In the genomic region with DNA sequence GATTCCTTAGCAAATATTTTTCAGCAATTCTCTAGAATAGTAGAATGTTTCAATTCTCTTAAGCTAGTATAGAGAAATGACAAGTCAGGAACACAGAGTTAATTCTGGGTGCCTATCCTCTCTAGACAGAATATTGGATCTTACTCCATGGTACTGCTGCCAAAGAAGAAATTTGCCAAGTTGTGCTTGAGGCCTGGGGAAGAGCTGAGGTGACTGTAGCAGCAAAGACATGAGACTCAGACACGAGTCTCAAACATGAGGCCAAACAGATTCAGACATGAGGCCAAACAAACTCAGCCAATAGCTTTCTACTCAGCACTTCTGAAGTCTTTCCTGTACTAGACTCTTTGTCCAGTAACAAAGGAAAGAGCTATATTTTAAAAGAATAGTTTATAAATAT, we compare ENCODE assay signal across 30 mouse cellular contexts. TPM values are rescaled to one million over a fixed set of nuclear protein-coding genes. Genes with fewer than 3 reads are reported as not detected.
"Had no signal": no experiment of that assay in that cellular context is flagged by ENCODE, and none has a peak within 500 bp of the region (broad histone marks: within the 10 kb centered on the region; RNA-seq: fewer than 3 reads in every experiment).

No protein-coding gene starts in this region.

- H3K4me1 ChIP-seq: heart, embryonic 13.5 days; heart, embryonic 15.5 days; hindbrain, embryonic 13.5 days; hindbrain, embryonic 15.5 days; kidney, embryonic 15.5 days; limb, embryonic 13.5 days; limb, embryonic 15.5 days; liver, embryonic 12.5 days had no signal

- H3K9me3 ChIP-seq: heart, embryonic 13.5 days; heart, embryonic 15.5 days; hindbrain, embryonic 13.5 days; hindbrain, embryonic 15.5 days; kidney, embryonic 15.5 days; limb, embryonic 13.5 days; limb, embryonic 15.5 days; liver, embryonic 12.5 days had no signal

- H3K4me2 ChIP-seq: heart, embryonic 11.5 days; heart, embryonic 13.5 days; heart, embryonic 15.5 days; hindbrain, embryonic 13.5 days; hindbrain, embryonic 15.5 days; kidney, embryonic 15.5 days; limb, embryonic 13.5 days; limb, embryonic 15.5 days; liver, embryonic 12.5 days had no signal

- ATAC-seq: hindbrain, postnatal 0 days; intestine, embryonic 16.5 days; liver, embryonic 12.5 days had no signal

- DNase-seq: gastrocnemius, postnatal 14 days; gastrocnemius, postnatal 36 days; heart, postnatal 14 days; heart, postnatal 36 days; kidney, adult 11 months; kidney, adult 2 months; kidney, adult 9 months; kidney, postnatal 14 days; kidney, postnatal 36 days; layer of hippocampus, adult 9-11 months; layer of hippocampus, postnatal 36 days; left cerebral cortex, postnatal 4 days had no signal

- H3K4me3 ChIP-seq: heart, embryonic 13.5 days; heart, embryonic 15.5 days; hindbrain, embryonic 13.5 days; hindbrain, embryonic 15.5 days; kidney, embryonic 15.5 days; limb, embryonic 13.5 days; limb, embryonic 15.5 days; liver, embryonic 12.5 days had no signal

- H3K36me3 ChIP-seq: heart, embryonic 13.5 days; heart, embryonic 15.5 days; hindbrain, embryonic 13.5 days; hindbrain, embryonic 15.5 days; kidney, embryonic 15.5 days; limb, embryonic 13.5 days; limb, embryonic 15.5 days; liver, embryonic 12.5 days had no signal

- H3K27me3 ChIP-seq: heart, embryonic 13.5 days; heart, embryonic 15.5 days; hindbrain, embryonic 13.5 days; hindbrain, embryonic 15.5 days; kidney, embryonic 15.5 days; limb, embryonic 13.5 days; limb, embryonic 15.5 days; liver, embryonic 12.5 days had no signal

- H3K9ac ChIP-seq: heart, embryonic 13.5 days; heart, embryonic 15.5 days; hindbrain, embryonic 13.5 days; hindbrain, embryonic 15.5 days; kidney, embryonic 15.5 days; limb, embryonic 13.5 days; limb, embryonic 15.5 days; liver, embryonic 12.5 days; liver, embryonic 14.5 days had no signal

- H3K27ac ChIP-seq: heart, embryonic 13.5 days; heart, embryonic 15.5 days; hindbrain, embryonic 13.5 days; hindbrain, embryonic 15.5 days; hindbrain, postnatal 0 days; kidney, embryonic 15.5 days; kidney, postnatal 0 days; limb, embryonic 13.5 days; limb, embryonic 15.5 days; liver, embryonic 12.5 days; liver, embryonic 14.5 days had no signal

RNA-seq across cellular contexts. Expression of a gene that starts 26.3 kb away (rescaled TPM):
- total RNA-seq: hindbrain, postnatal 0 days; liver, adult 2 months had no signal
- polyA plus RNA-seq: heart, embryonic 11.5 days; heart, embryonic 13.5 days; heart, embryonic 15.5 days; heart, postnatal 0 days; hindbrain, embryonic 11.5 days; hindbrain, embryonic 13.5 days; intestine, embryonic 14.5 days; intestine, embryonic 16.5 days; kidney, postnatal 0 days; limb, embryonic 15.5 days; liver, embryonic 16.5 days had no signal
